Comparison of ENCODE assay signal across 8 mouse cellular contexts in the genomic region with DNA sequence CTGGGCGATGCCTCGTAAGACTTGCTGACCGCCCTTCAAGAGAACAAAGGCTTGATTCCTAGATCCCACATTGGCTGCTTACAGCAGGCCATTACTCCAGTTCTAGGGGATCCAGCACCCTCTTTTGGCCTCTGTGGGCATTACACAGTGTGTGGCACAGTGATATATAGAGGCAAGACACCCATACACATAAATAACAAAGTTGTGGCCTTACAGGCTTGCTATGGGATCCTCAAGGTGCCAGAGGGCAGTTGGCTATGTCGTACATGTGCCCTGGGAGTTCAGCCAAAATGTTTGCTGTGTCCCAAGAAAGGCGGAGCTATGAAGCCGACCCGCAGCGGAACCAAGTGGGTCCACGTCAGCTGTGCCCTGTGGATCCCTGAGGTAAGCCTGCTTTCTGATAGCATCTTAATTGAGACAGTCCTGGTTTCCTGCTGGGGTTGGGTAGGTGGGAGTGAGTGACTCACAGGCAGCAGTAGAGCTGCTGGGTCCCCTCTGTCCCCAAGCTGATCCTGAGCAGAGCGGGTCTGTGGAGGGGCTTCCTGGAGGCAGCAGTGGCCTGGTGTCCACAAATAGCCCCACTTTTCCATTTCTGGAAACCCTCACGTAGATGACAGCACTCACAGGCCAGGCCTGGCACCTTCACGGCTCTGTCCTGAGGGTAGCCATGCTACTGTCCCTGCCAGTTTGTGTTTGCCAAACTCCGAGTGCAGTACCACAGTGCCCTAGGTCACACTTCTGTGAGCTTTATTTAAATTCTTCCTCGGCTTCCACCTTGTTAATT. TPM values are rescaled to one million over a fixed set of nuclear protein-coding genes. Genes with fewer than 3 reads are reported as not detected.
DNase-seq lines count a peak whose midpoint lies in the region; ATAC-seq and TF ChIP-seq lines count a peak whose summit lies in the region.

No protein-coding gene starts in this region.

- H3K4me1 ChIP-seq in E14TG2a.4 (replicated peaks; ENCODE audit: low read depth, low read length) = peaks cover 98% of the 10 kb centered on the region
- H3K4me1 ChIP-seq in forebrain, embryonic 12.5 days = peaks cover 21% of the 10 kb centered on the region
- H3K4me1 ChIP-seq in midbrain, embryonic 14.5 days (ENCODE audit: control insufficient read depth, insufficient read depth, low read length) = peaks cover 12% of the 10 kb centered on the region

- 82% methylated on average over 14 of the region's 14 CpGs for WGBS in forebrain, embryonic 12.5 days
- 77% methylated on average over 14 of the region's 14 CpGs for WGBS in midbrain, embryonic 14.5 days

- no peaks in the 10 kb centered on the region for H3K27me3 ChIP-seq in E14TG2a.4 (ENCODE audit: insufficient read depth, low read length)
- no peaks in the 10 kb centered on the region for H3K27me3 ChIP-seq in forebrain, embryonic 12.5 days
- no peaks in the 10 kb centered on the region for H3K27me3 ChIP-seq in midbrain, embryonic 14.5 days (ENCODE audit: control insufficient read depth, insufficient read depth, low read length)

- ATAC-seq in forebrain, embryonic 12.5 days (ENCODE audit: low FRiP score) = peak; percentile 47; the same call in 1 of the 2 replicates
- ATAC-seq in midbrain, embryonic 14.5 days (ENCODE audit: low FRiP score, low TSS enrichment) = peak; percentile 22; the same call in 1 of the 2 replicates

- TF ChIP-seq CTCF in E14TG2a.4 (conservative IDR thresholded peaks at IDR 0.05; ENCODE audit: low read length) = peak; percentile 60

- H3K4me3 ChIP-seq in E14TG2a.4 (replicated peaks; ENCODE audit: low read length) = no peak overlapping the region
- H3K4me3 ChIP-seq in forebrain, embryonic 12.5 days (replicated peaks) = no peak overlapping the region
- H3K4me3 ChIP-seq in midbrain, embryonic 14.5 days (replicated peaks; ENCODE audit: low read depth, low read length) = no peak overlapping the region

- no peak overlapping the region for H3K4me2 ChIP-seq in forebrain, embryonic 12.5 days
- H3K4me2 ChIP-seq in midbrain, embryonic 14.5 days (ENCODE audit: low read length) = no peak overlapping the region

- no peak overlapping the region for H3K27ac ChIP-seq in forebrain, embryonic 12.5 days
- H3K27ac ChIP-seq in midbrain, embryonic 14.5 days (replicated peaks; ENCODE audit: low read depth, low read length) = 0 out of 2 replicates have a peak overlapping the region, but pooled peaks have one; percentile 13

- peak; percentile 76 for DNase-seq in 3T3-L1 (ENCODE audit: low read depth, low spot score)
- DNase-seq in c-Kit-positive CD71-positive TER-119-positive erythroid progenitor cells, embryonic 14.5 days (ENCODE audit: low spot score) = peak; percentile 30
- peak; percentile 73 to 75 for DNase-seq in heart, postnatal 36 days
- DNase-seq in kidney, postnatal 36 days = peak; percentile 71 to 84
- peak; percentile 63 for DNase-seq in midbrain, embryonic 14.5 days
- no peak for DNase-seq in Muller cell, postnatal 12 days (ENCODE audit: inconsistent ontology term)

- no peak overlapping the region for H3K9ac ChIP-seq in forebrain, embryonic 12.5 days
- H3K9ac ChIP-seq in midbrain, embryonic 14.5 days (replicated peaks; ENCODE audit: low read length) = no peak overlapping the region

- peaks cover 98% of the 10 kb centered on the region for H3K36me3 ChIP-seq in E14TG2a.4 (ENCODE audit: insufficient read depth, low read length)
- peaks cover 66% of the 10 kb centered on the region for H3K36me3 ChIP-seq in forebrain, embryonic 12.5 days (replicated peaks)
- peaks cover 16% of the 10 kb centered on the region for H3K36me3 ChIP-seq in midbrain, embryonic 14.5 days (ENCODE audit: control insufficient read depth, insufficient read depth, low read length)

- no peaks in the 10 kb centered on the region for H3K9me3 ChIP-seq in E14TG2a.4 (ENCODE audit: low read length)
- H3K9me3 ChIP-seq in forebrain, embryonic 12.5 days = no peaks in the 10 kb centered on the region
- H3K9me3 ChIP-seq in midbrain, embryonic 14.5 days (ENCODE audit: control insufficient read depth, low read length) = no peaks in the 10 kb centered on the region

- intact Hi-C loops in heart, postnatal 36 days (cut with DNase I) = loop anchor here (2.0 to 10.0 kb wide), 3 partner anchors 33 to 515 kb away; a partner anchor contains a TSS

RNA-seq across cellular contexts. Expression of a gene that starts 44.5 kb away (rescaled TPM):
- polyA plus RNA-seq in forebrain, embryonic 12.5 days (2016; fragmentation: Nextera tagmentation; extraction: Ambion mirVana) = 20.9 and 21.9 TPM in 2 replicates
- 10 to 100 TPM; 30.2 to 41.1 TPM for total RNA-seq in heart, postnatal 36 days (2021)
- 9.4 and 13.1 TPM in 2 replicates for polyA plus RNA-seq in midbrain, embryonic 14.5 days (2014; fragmentation: Nextera tagmentation; extraction: Ambion mirVana)
